Mouse (Mus musculus) lung, postnatal 0 days (tissue): ENCODE measurements at regions not wholly inside any gene's neighbourhood (a gene's known extent, or its start where the extent isn't known, plus 50 kb on each side); places are given as distances from the start of the nearest gene placed in this dataset.

Source experiments
- CTCF ChIP-seq: IDR thresholded peaks from 2 replicates; pipeline ENCODE4 v1.5.1; 2016; ENCODE audit warnings: antibody characterized with exemption, mild to moderate bottlenecking
- EP300 ChIP-seq: IDR thresholded peaks from 2 replicates; pipeline ENCODE4 v1.6.1; 2016; ENCODE audit warnings: antibody characterized with exemption, mild to moderate bottlenecking, control low read depth

DNA sequence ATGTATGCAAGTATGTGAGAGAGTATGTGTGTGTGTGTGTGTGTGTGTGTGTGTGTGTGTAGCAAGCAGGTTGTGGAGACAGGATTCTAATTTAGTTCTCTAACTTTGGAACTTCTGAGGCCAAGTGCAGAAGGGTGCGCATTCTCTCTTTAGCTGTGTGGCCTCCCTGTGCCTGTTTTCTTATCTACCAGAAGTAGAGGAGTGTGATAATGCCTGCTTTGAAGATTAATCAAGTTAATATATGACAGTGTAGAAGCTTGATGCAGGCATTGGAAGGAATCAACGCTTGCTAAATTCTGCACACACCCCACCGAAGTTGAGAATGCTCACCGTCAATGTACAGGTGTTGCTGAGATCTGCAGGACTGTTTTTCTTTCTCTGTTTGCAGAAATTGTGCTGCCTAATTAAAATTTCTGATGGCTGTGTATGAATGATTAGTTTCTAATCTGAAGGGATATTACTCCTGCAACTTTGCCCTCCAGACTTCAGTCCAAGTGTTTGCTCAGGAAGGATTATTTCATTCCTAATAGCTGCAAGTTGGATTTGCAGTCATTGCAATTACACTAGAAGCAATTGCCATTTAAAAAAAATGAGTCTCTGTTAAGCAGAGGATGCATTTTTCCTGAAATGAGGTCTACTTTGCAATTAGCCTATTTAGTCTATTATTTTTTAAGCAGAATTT, 162.6 kb upstream of the Arg1 start:
- TF ChIP-seq CTCF (no peak), EP300 (no peak)
